Mouse (Mus musculus) ES-CJ7 (cell line): Measurements from ENCODE around the gene Sesn1.
"Not testable (repeated sequence)": the region's sequence is repeated elsewhere in the genome, so short reads cannot be mapped to it uniquely, and the experiment has no call there.

Experiments used
- DNase-seq: peaks from one replicate; pipeline ENCODE4 v3.0.0; 2011; ENCODE audit warnings: low read depth, low spot score

The Sesn1 gene

DNA sequence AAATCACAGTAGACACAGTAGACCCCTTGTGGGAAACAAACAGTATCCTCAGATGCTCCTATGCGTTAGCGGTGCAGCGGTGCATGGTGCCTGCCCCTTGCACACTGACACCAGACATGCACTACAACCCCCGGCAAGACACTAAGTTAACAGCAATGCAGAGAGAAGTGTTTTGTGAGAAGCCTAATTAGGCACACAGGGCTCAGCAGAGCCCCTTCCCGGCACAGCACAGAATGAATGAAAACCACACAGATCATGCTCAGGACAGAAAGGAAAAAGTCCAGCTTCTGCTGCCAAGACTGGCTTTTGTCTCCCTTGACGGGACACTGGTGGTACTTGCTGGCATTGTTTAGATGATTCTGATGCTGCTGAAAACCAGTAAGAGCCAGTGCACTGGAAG, 99.2 kb downstream of the Sesn1 start:
- DNase-seq, result no peak

- no peak for DNase-seq
These were observed 102.7 kb downstream of the Sesn1 start for GRCm38 (mm10) chr10:41912290-41912994.

DNA sequence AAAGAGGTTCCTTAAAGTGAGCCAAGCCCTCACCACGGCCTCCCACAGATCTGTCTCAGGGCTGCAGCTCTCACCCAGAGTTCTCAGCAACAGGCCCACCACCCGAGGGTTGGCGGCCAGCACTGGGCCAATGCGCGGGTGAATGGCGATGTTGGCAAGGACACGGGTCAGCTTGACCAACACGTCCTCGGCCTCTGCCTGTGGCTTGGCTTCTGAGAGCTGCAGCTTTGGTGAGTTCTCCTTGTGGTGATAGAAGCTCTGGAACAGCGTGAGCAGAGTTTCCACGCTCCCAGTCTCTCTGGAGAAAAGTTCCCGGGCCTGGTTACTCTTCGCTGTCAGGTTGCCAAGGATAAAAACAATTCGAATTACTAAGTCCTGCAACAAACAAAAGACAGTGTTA, 117.0 kb downstream of the Sesn1 start:
- DNase-seq, result no peak

DNA sequence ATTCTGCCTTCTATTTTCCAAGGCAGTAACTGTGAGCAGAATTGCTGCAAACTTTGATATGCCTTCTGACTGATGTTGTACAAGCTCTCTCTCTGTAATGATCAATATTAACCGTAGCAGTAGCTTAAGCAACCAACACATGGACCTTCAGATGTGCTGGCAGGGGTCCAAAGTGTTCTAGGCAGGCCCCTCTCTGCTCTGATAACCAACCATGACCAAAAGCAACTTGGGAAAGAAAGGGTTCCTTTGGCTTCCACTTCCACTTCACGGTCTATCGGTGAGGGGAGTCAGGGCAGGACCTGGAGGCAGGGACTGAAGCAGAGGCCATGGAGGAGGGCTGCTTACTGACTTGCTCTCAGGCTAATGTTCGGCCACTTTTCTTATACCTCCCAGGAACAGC, 121.2 kb downstream of the Sesn1 start:
- DNase-seq, result no peak

DNA sequence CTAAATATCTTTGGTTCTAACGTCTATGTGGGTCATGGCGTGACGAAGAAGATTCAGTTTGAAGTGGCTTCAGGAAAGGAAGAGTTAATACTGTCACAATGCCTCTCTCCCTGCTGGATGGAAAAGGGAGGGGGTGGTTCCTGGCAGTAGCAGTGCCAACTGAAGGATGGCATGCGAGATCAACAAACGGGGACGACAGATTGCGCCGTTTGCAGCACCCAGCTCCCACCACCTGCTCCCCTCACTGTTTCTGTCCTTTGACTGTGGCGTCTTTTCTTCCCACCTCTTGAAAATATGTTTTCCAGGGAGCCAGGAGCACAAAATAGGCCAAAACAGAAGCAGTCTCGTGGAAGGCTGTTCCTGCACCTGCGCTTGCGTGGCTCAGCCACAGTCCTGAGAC, 122.2 kb downstream of the Sesn1 start:
- DNase-seq, result no peak

GRCm38 (mm10) chr10:41932943-41933342, 123.2 kb downstream of the Sesn1 start:
- no peak for DNase-seq

DNA sequence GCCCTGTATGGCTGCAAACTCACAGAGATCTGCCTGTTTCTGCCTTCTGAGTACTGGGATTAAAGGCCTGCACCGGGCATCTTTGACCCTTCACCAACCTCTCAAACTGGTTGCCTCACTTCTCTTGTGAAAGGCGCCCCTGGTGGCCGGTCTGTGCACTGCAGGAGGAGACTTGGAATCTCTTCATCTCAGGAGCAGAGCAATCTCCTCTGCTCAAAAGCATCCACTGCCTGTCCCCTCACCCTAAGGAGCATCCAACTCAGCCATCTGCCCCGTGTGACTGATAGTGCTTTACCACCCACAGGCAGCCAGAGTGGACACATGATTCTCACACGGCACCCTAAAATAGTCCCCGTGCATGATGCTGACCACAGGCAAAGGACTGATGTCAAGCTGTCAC, 123.8 kb downstream of the Sesn1 start:
- DNase-seq, result peak; percentile 65

GRCm38 (mm10) chr10:41934633-41935475, 125.1 kb downstream of the Sesn1 start:
- DNase-seq, result peak; percentile 35

GRCm38 (mm10) chr10:41935476-41935829, 125.7 kb downstream of the Sesn1 start:
- DNase-seq, result no peak

- DNase-seq, result no peak
These were observed 126.4 kb downstream of the Sesn1 start for GRCm38 (mm10) chr10:41936100-41936499.

DNA sequence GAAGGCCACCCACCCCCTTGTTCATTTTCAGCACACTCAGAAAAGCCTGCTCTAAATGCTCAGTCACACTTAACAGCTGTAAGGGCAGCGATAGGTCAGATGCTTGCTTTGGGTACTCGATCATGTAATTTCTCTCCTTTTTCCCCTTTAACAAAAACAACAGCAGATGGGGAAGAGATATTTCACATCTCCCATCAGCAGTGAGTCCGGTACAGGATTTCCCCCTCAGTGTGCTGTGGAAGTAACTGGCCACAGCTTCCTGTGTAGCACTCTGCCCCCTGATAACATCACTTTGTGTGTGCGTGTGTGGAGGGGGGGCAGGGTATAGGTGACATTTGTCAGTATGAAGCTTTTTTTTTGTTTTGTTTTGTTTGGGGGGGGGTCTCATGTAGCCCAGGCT, 127.4 kb downstream of the Sesn1 start:
- DNase-seq, result no peak

- DNase-seq, result no peak
These were observed 129.4 kb downstream of the Sesn1 start for GRCm38 (mm10) chr10:41939090-41939489.

DNA sequence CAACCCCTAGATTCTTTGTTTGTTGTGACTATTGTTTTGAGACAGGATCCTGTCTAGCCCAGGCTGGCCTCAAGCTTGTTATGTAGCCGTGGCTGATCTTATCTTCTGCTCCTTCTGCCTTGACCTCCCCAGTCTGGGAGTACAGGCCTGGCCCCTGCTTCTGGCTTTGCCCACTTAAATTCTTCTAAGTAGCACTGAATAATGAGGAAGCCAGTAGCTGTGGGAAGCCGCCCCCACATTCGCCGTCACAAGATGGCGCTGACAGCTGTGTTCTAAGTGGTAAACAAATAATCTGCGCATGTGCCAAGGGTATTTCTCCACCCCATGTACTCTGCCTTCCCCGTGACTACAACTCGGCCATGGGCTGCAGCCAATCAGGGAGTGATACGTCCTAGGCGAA, 142.6 kb downstream of the Sesn1 start:
- not testable (repeated sequence) for DNase-seq

GRCm38 (mm10) chr10:41952850-41953527, 143.3 kb downstream of the Sesn1 start:
- no peak for DNase-seq

GRCm38 (mm10) chr10:41953528-41953864, 143.8 kb downstream of the Sesn1 start:
- no peak for DNase-seq

GRCm38 (mm10) chr10:41957421-41958225, 147.9 kb downstream of the Sesn1 start:
- DNase-seq, result no peak
